Mouse (Mus musculus): Measurements from ENCODE around the gene Trit1. TPM values are rescaled to one million over a fixed set of nuclear protein-coding genes. Genes with fewer than 3 reads are reported as not detected.
A peak's percentile ranks its signal among the peaks of the same experiment; 100 is the strongest.
"Not testable (repeated sequence)": the region's sequence is repeated elsewhere in the genome, so short reads cannot be mapped to it uniquely, and the experiment has no call there.

Trit1 gene
- total RNA-seq, 1 experiment: 17.1 TPM

DNA sequence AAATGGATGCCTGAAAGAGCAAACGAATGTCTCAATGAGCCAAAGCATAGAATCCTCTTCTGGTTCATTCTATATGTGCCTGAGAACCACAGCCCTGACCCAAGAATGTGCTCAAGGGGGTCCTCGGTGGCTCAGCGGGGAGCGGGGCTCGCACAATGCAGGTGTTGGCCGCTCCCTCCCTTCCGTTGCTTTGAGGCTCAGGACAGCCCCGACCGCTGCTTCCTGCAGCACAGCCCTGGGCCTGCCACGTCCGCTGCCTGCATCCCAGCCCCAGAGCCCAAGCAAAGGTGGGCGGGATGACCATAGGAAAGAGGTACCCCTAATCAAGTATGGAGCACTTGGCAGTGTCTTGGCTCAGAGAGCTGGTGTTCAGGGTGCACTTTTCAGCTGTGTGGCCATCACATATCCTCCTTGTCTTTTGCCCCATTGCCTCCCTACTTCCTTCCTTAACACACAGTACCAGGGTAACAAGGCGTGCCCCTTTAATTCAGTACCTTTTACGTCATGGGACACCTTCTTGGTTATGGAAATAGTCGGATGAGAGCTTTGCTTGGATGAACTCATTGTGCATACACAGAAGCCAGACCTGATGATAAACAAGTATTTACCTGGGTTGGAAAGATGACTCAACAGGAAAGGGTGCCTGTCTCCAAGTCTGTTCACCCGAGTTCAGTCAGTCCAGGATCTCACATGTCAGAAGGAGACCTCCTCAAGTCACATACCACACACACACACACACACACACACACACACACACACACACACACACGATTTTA is 32.7 kb upstream of the Trit1 start:
- no peaks in the 10 kb centered on the region for H3K9me3 ChIP-seq (ENCODE audit: control insufficient read depth, insufficient read depth, low read depth, low read length)

DNA sequence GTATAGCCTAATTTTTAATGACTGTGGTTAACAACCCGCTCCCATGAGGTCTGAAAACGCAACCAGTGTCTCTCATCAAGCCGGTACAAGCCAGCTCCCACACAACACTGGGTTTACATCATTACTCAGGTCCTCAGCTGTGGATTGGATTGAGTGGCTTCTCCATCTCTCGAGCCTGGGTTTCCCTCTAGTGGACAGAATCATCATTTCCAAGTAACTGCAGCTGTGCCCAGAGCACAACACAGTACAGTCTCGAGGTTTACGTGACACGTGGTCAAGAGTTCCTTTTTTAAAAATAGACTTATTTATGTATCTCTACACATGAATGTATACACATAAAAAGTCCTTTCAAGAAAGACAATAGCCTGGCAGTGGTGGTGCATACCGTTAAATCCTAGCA is 31.3 kb upstream of the Trit1 start:
- H3K9me3 ChIP-seq (ENCODE audit: control insufficient read depth, insufficient read depth, low read depth, low read length): no peaks in the 10 kb centered on the region
- no peak for TF ChIP-seq CHD2 (IDR thresholded peaks at IDR 0.05; ENCODE audit: low read depth, low read length)
- no peak for TF ChIP-seq ZNF384 (IDR thresholded peaks at IDR 0.05; ENCODE audit: low read depth, low read length)
- no peak for TF ChIP-seq ZC3H11A (IDR thresholded peaks at IDR 0.05; ENCODE audit: borderline replicate concordance, low read depth, low read length)
- no peak for TF ChIP-seq MAFK (IDR thresholded peaks at IDR 0.05; ENCODE audit: insufficient read depth, low read depth, low read length)
- TF ChIP-seq HCFC1 (IDR thresholded peaks at IDR 0.05; ENCODE audit: borderline replicate concordance, insufficient read depth, low read length): no peak
- in situ Hi-C loops (cut with MboI; ENCODE audit: low sequenced_read_pairs in 2 of 2, unreplicated experiment in 2 of 2): no loop called here
- H3K36me3 ChIP-seq (ENCODE audit: control insufficient read depth, insufficient read depth, low read length, poor library complexity, severe bottlenecking): no peaks in the 10 kb centered on the region
- DNase-seq (ENCODE audit: low read depth, low spot score): no peak
- peaks cover 0 to 5% of the 10 kb centered on the region in 2 experiments; a peak in 1 of 4 replicates for H3K4me1 ChIP-seq (ENCODE audit: control insufficient read depth in 2 of 2, insufficient read depth in 2 of 2, low read length in 2 of 2, poor library complexity in 1 of 2)
- no peak overlapping the region for H3K9ac ChIP-seq (ENCODE audit: insufficient read depth, low read depth, low read length, poor library complexity, severe bottlenecking)
- H3K4me3 ChIP-seq (ENCODE audit: insufficient read depth in 1 of 2, low read depth in 1 of 2, low read length in 2 of 2, poor library complexity in 1 of 2, severe bottlenecking in 1 of 2): no peak overlapping the region
- H3K27ac ChIP-seq (ENCODE audit: insufficient read depth, low read depth, low read length, poor library complexity, severe bottlenecking): no peak overlapping the region

More for the DNA sequence above, 32.7 kb upstream of the Trit1 start:
- Histone ChIP-seq H3K4me1 (ENCODE audit: control insufficient read depth in 2 of 2, insufficient read depth in 2 of 2, low read length in 2 of 2, poor library complexity in 1 of 2) (peaks cover 0 to 5% of the 10 kb centered on the region in 2 experiments; a peak in 1 of 4 replicates), H3K4me3 (ENCODE audit: insufficient read depth in 1 of 2, low read depth in 1 of 2, low read length in 2 of 2, poor library complexity in 1 of 2, severe bottlenecking in 1 of 2) (peak overlapping the region in 1 of 2 experiments; percentile 31; a peak in 1 of 4 replicates), H3K27ac (ENCODE audit: insufficient read depth, low read depth, low read length, poor library complexity, severe bottlenecking) (no peak overlapping the region), H3K36me3 (ENCODE audit: control insufficient read depth, insufficient read depth, low read length, poor library complexity, severe bottlenecking) (no peaks in the 10 kb centered on the region), H3K9ac (ENCODE audit: insufficient read depth, low read depth, low read length, poor library complexity, severe bottlenecking) (no peak overlapping the region)
- TF ChIP-seq CHD2 (IDR thresholded peaks at IDR 0.05; ENCODE audit: low read depth, low read length) (no peak), ZC3H11A (IDR thresholded peaks at IDR 0.05; ENCODE audit: borderline replicate concordance, low read depth, low read length) (no peak), HCFC1 (IDR thresholded peaks at IDR 0.05; ENCODE audit: borderline replicate concordance, insufficient read depth, low read length) (no peak), ZNF384 (IDR thresholded peaks at IDR 0.05; ENCODE audit: low read depth, low read length) (no peak)
- in situ Hi-C loops (cut with MboI; ENCODE audit: low sequenced_read_pairs in 2 of 2, unreplicated experiment in 2 of 2): no loop called here
- DNase-seq (ENCODE audit: low read depth, low spot score): no peak

DNA sequence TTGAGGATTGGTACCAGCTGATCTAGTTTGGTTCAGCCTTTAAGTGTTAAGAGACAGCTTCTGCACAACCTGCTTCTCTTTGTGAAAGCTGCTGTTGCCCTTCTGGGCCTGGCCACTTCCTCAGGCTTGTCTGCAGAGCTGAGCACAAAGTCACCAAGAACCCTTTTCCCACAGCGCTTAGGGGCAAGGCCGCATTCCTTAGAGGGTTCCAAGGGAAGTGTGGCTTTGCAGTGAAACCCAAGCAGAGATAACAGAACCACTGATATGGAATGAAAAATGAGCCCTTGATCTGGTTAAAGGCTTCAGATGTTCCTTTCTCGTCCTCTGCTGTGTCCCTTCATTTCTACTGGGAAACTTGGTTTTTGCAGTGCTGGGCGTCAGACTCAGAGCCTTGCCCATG is 29.0 kb upstream of the Trit1 start:
- H3K4me3 ChIP-seq (ENCODE audit: insufficient read depth in 1 of 2, low read depth in 1 of 2, low read length in 2 of 2, poor library complexity in 1 of 2, severe bottlenecking in 1 of 2): no peak overlapping the region
- H3K27ac ChIP-seq (ENCODE audit: insufficient read depth, low read depth, low read length, poor library complexity, severe bottlenecking): no peak overlapping the region
- in situ Hi-C loops (cut with MboI; ENCODE audit: low sequenced_read_pairs in 2 of 2, unreplicated experiment in 2 of 2): no loop called here
- no peak for DNase-seq (ENCODE audit: low read depth, low spot score)
- no peak overlapping the region for H3K9ac ChIP-seq (ENCODE audit: insufficient read depth, low read depth, low read length, poor library complexity, severe bottlenecking)
- H3K36me3 ChIP-seq (ENCODE audit: control insufficient read depth, insufficient read depth, low read length, poor library complexity, severe bottlenecking): no peaks in the 10 kb centered on the region
- no peaks in the 10 kb centered on the region for H3K9me3 ChIP-seq (ENCODE audit: control insufficient read depth, insufficient read depth, low read depth, low read length)
- 0 out of 4 replicates have a peak, but pooled peaks cover 0 to 2% of the 10 kb centered on the region in 2 experiments for H3K4me1 ChIP-seq (ENCODE audit: control insufficient read depth in 2 of 2, insufficient read depth in 2 of 2, low read length in 2 of 2, poor library complexity in 1 of 2)
- TF ChIP-seq ZNF384 (IDR thresholded peaks at IDR 0.05; ENCODE audit: low read depth, low read length): no peak
- TF ChIP-seq ZC3H11A (IDR thresholded peaks at IDR 0.05; ENCODE audit: borderline replicate concordance, low read depth, low read length): no peak
- TF ChIP-seq CHD2 (IDR thresholded peaks at IDR 0.05; ENCODE audit: low read depth, low read length): no peak
- no peak for TF ChIP-seq HCFC1 (IDR thresholded peaks at IDR 0.05; ENCODE audit: borderline replicate concordance, insufficient read depth, low read length)
- TF ChIP-seq MAFK (IDR thresholded peaks at IDR 0.05; ENCODE audit: insufficient read depth, low read depth, low read length): no peak

DNA sequence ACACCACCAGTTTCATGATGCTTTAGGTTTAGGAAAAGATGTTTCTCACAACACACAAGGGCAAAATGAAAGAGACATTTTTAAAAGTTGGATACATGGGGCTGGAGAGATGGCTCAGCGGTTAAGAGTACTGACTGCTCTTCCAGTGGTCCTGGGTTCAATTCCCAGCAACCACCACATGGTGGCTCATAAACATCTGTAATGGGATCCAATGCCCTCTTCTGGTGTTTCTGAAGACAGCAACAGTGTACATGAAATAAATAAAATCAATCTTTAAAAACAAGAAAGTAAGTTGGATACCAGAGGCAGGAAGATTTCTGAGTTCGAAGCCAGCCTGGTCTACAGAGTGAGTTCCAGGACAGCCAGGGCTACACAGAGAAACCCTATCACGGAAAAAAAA is 28.4 kb upstream of the Trit1 start:
- H3K4me3 ChIP-seq (ENCODE audit: insufficient read depth in 1 of 2, low read depth in 1 of 2, low read length in 2 of 2, poor library complexity in 1 of 2, severe bottlenecking in 1 of 2); H3K4me1 ChIP-seq (ENCODE audit: control insufficient read depth in 2 of 2, insufficient read depth in 2 of 2, low read length in 2 of 2, poor library complexity in 1 of 2); H3K36me3 ChIP-seq (ENCODE audit: control insufficient read depth, insufficient read depth, low read length, poor library complexity, severe bottlenecking); in situ Hi-C loops (cut with MboI; ENCODE audit: low sequenced_read_pairs in 2 of 2, unreplicated experiment in 2 of 2); DNase-seq (ENCODE audit: low read depth, low spot score); H3K9me3 ChIP-seq (ENCODE audit: control insufficient read depth, insufficient read depth, low read depth, low read length); H3K9ac ChIP-seq (ENCODE audit: insufficient read depth, low read depth, low read length, poor library complexity, severe bottlenecking); H3K27ac ChIP-seq (ENCODE audit: insufficient read depth, low read depth, low read length, poor library complexity, severe bottlenecking): not testable (repeated sequence)
- peak; percentile 34; the same call in 1 of the 2 replicates for TF ChIP-seq ZNF384 (IDR thresholded peaks at IDR 0.05; ENCODE audit: low read depth, low read length)
- TF ChIP-seq ZC3H11A (IDR thresholded peaks at IDR 0.05; ENCODE audit: borderline replicate concordance, low read depth, low read length): 0 out of 2 replicates have a peak, but pooled peaks have one; percentile 27

Data from ES-E14 (cell line).